ENCODE assay signal across 8 mouse cellular contexts in the genomic region with DNA sequence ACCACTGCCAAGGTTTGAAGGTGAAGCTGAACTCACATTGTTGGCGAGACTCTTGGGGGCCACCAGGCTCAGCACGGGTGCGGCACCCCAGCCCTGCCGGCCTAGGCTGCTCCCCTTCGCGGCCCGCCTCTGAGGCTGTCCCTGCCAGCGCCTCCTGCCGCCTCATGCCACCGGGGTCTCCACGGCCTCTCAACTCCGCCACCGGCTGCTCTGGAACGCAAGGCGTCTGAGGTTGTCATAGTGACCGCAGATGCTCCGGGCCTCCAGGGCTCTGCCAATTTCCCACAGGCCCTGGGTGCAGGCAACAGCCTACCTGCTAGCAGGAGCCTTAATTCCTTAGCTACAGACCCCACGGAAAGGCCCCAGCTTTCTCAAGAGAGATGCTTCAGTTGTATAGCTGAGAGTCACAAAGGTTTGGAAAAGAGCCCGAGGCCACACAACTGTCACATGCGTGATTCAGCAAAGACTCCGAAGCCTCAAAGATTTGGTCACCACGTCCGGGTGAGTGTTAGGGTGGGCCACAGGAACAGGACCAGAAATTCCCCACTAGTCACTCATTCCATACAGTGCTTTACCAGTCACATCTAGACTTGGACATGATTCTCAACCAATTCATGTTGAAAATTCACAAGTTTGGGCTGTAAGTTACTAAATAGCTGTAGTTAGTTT. TPM values are rescaled to one million over a fixed set of nuclear protein-coding genes. Genes with fewer than 3 reads are reported as not detected.
DNase-seq lines count a peak whose midpoint lies in the region; ATAC-seq and TF ChIP-seq lines count a peak whose summit lies in the region.

TSS of gene 1700012B09Rik (minus strand) at position 228 of the 669 bp plus-strand sequence.

- no peak for TF ChIP-seq POLR2A in lung, adult 2 months (IDR thresholded peaks at IDR 0.05; ENCODE audit: borderline replicate concordance, extremely low read depth, low read depth, low read length)
- no peak for TF ChIP-seq POLR2A in cerebellum, adult 2 months (IDR thresholded peaks at IDR 0.05; ENCODE audit: borderline replicate concordance, insufficient read depth, low read length)

- no peaks in the 10 kb centered on the region for H3K9me3 ChIP-seq in lung, embryonic 14.5 days (ENCODE audit: low read depth, low read length)
- no peaks in the 10 kb centered on the region for H3K9me3 ChIP-seq in embryonic facial prominence, embryonic 12.5 days
- H3K9me3 ChIP-seq in limb, embryonic 12.5 days, result no peaks in the 10 kb centered on the region

- DNase-seq in lung, embryonic 14.5 days, result peak; percentile 54
- no peak for DNase-seq in lung, adult 2 months
- DNase-seq in retina, postnatal 1 day, result peak; percentile 67
- no peak for DNase-seq in cerebellum, postnatal 4 days (ENCODE audit: low spot score in 2 of 2)
- DNase-seq in cerebellum, adult 2 months, result no peak

- TF ChIP-seq CTCF in lung, embryonic 14.5 days (IDR thresholded peaks at IDR 0.05; ENCODE audit: low read depth), result no peak
- TF ChIP-seq CTCF in lung, adult 2 months (IDR thresholded peaks at IDR 0.05; ENCODE audit: insufficient read depth, low read length), result no peak
- TF ChIP-seq CTCF in cerebellum, adult 2 months (IDR thresholded peaks at IDR 0.05; ENCODE audit: borderline replicate concordance, insufficient read depth, low read depth, low read length), result no peak

- H3K4me1 ChIP-seq in lung, embryonic 14.5 days (ENCODE audit: insufficient read depth), result no peaks in the 10 kb centered on the region
- no peaks in the 10 kb centered on the region for H3K4me1 ChIP-seq in lung, adult 2 months (ENCODE audit: control insufficient read depth, insufficient read depth, low read length)
- H3K4me1 ChIP-seq in embryonic facial prominence, embryonic 12.5 days, result peaks cover 14% of the 10 kb centered on the region; the same call in 1 of the 2 replicates
- peaks cover 23% of the 10 kb centered on the region for H3K4me1 ChIP-seq in limb, embryonic 12.5 days (replicated peaks)
- H3K4me1 ChIP-seq in cerebellum, adult 2 months (ENCODE audit: control insufficient read depth, insufficient read depth, low read length), result 0 out of 2 replicates have a peak, but pooled peaks cover 3% of the 10 kb centered on the region

- H3K4me2 ChIP-seq in lung, embryonic 14.5 days, result peak within 1 kb of the TSS; percentile 35; the same call in 1 of the 2 replicates
- H3K4me2 ChIP-seq in embryonic facial prominence, embryonic 12.5 days (replicated peaks), result peak within 1 kb of the TSS; percentile 10; the same call in 1 of the 2 replicates
- H3K4me2 ChIP-seq in limb, embryonic 12.5 days, result peak within 1 kb of the TSS; percentile 41

- H3K27me3 ChIP-seq in lung, embryonic 14.5 days (ENCODE audit: insufficient read depth, low read length), result no peaks in the 10 kb centered on the region
- 0 out of 2 replicates have a peak, but pooled peaks cover 4% of the 10 kb centered on the region for H3K27me3 ChIP-seq in embryonic facial prominence, embryonic 12.5 days
- H3K27me3 ChIP-seq in limb, embryonic 12.5 days, result peaks cover 19% of the 10 kb centered on the region
- no peaks in the 10 kb centered on the region for H3K27me3 ChIP-seq in cerebellum, adult 2 months (ENCODE audit: control insufficient read depth, insufficient read depth, low read length)

- no peak within 1 kb of the TSS for H3K9ac ChIP-seq in lung, embryonic 14.5 days
- H3K9ac ChIP-seq in embryonic facial prominence, embryonic 12.5 days, result no peak within 1 kb of the TSS
- H3K9ac ChIP-seq in limb, embryonic 12.5 days (replicated peaks), result no peak within 1 kb of the TSS

- H3K27ac ChIP-seq in lung, embryonic 14.5 days (ENCODE audit: low read depth), result no peak within 1 kb of the TSS
- H3K27ac ChIP-seq in embryonic facial prominence, embryonic 12.5 days, result no peak within 1 kb of the TSS
- H3K27ac ChIP-seq in limb, embryonic 12.5 days, result peak within 1 kb of the TSS; percentile 18
- no peak within 1 kb of the TSS for H3K27ac ChIP-seq in cerebellum, adult 2 months (ENCODE audit: insufficient read depth, low read length)

- H3K4me3 ChIP-seq in lung, embryonic 14.5 days (ENCODE audit: low read depth, low read length), result no peak within 1 kb of the TSS
- no peak within 1 kb of the TSS for H3K4me3 ChIP-seq in lung, adult 2 months (replicated peaks; ENCODE audit: extremely low read depth, low read depth, low read length)
- no peak within 1 kb of the TSS for H3K4me3 ChIP-seq in embryonic facial prominence, embryonic 12.5 days
- no peak within 1 kb of the TSS for H3K4me3 ChIP-seq in limb, embryonic 12.5 days (replicated peaks)
- H3K4me3 ChIP-seq in cerebellum, adult 2 months (replicated peaks; ENCODE audit: insufficient read depth, low read depth, low read length), result no peak within 1 kb of the TSS

- WGBS in lung, embryonic 14.5 days, result 19% methylated on average over 23 of the region's 23 CpGs
- 22% methylated on average over 23 of the region's 23 CpGs for WGBS in lung, adult 2 months
- 17% methylated on average over 23 of the region's 23 CpGs for WGBS in embryonic facial prominence, embryonic 12.5 days
- WGBS in limb, embryonic 12.5 days, result 21% methylated on average over 23 of the region's 23 CpGs
- 9% methylated on average over 23 of the region's 23 CpGs for WGBS in cerebellum, adult 2 months

- peak; percentile 69; the same call in 1 of the 2 replicates for ATAC-seq in lung, embryonic 14.5 days (ENCODE audit: insufficient read depth)
- ATAC-seq in embryonic facial prominence, embryonic 12.5 days (ENCODE audit: insufficient number of reproducible peaks, insufficient read depth, low FRiP score, low TSS enrichment), result 0 out of 2 replicates have a peak, but pooled peaks have one; percentile 35
- ATAC-seq in limb, embryonic 12.5 days (ENCODE audit: insufficient number of reproducible peaks, insufficient read depth, low FRiP score, low TSS enrichment, low read depth), result 0 out of 2 replicates have a peak, but pooled peaks have one; percentile 13
- no peak for ATAC-seq in inflammation-experienced regulatory T-cells, adult 6 months

- no peaks in the 10 kb centered on the region for H3K36me3 ChIP-seq in lung, embryonic 14.5 days (ENCODE audit: insufficient read depth)
- H3K36me3 ChIP-seq in embryonic facial prominence, embryonic 12.5 days, result no peaks in the 10 kb centered on the region
- no peaks in the 10 kb centered on the region for H3K36me3 ChIP-seq in limb, embryonic 12.5 days

RNA-seq across cellular contexts. Expression of gene 1700012B09Rik, which starts in this region (rescaled TPM):
- not detected in 2 replicates for polyA plus RNA-seq in lung, embryonic 14.5 days (2014; fragmentation: Nextera tagmentation; extraction: Ambion mirVana)
- 0.72 and 1.6 TPM in 2 replicates for polyA plus RNA-seq in lung, adult 2 months (2012; rRNA removed)
- polyA plus RNA-seq in embryonic facial prominence, embryonic 12.5 days (2016; fragmentation: Nextera tagmentation; extraction: Ambion mirVana), result 0.36 TPM in 1 of 2 replicates, not detected in the other
- not detected in 2 replicates for polyA plus RNA-seq in limb, embryonic 12.5 days (2016; fragmentation: Nextera tagmentation; extraction: Ambion mirVana)
- not detected for polyA plus RNA-seq in inflammation-experienced regulatory T-cells, adult 6 months (2017; shearing (Covaris generic))
- polyA plus RNA-seq in cerebellum, adult 2 months (2012; rRNA removed), result 0.41 and 1.7 TPM in 2 replicates

Comparison
In these comparisons a context has a peak if more than half of its experiments do, and no peak if none do; other contexts are left out.
1. Peak in DNase-seq, ATAC-seq and H3K4me2 ChIP-seq in lung, embryonic 14.5 days; RNA of the gene not detected or under 1 TPM.
2. Peak in ATAC-seq and H3K4me2 ChIP-seq in embryonic facial prominence, embryonic 12.5 days; RNA of the gene not detected or under 1 TPM.
3. Peak in ATAC-seq, H3K27ac ChIP-seq and H3K4me2 ChIP-seq in limb, embryonic 12.5 days; RNA of the gene not detected or under 1 TPM.